In genomic region chr8:122134121-122134529, GRCm38 (mm10) we compare ENCODE assay signal across 14 mouse cellular contexts.
DNase-seq lines count a peak whose midpoint lies in the region; ATAC-seq and TF ChIP-seq lines count a peak whose summit lies in the region.
"Had no signal": no experiment of that assay in that cellular context is flagged by ENCODE, and none has a peak within 500 bp of the region (broad histone marks: within the 10 kb centered on the region; RNA-seq: fewer than 3 reads in every experiment).

No protein-coding gene starts in this region.

- H3K4me1 ChIP-seq in cerebellum, adult 2 months (ENCODE audit: control insufficient read depth, insufficient read depth, low read length), result peaks cover 13% of the 10 kb centered on the region
- peaks cover 31% of the 10 kb centered on the region for H3K4me1 ChIP-seq in heart, embryonic 10.5 days
- peaks cover 21% of the 10 kb centered on the region for H3K4me1 ChIP-seq in heart, embryonic 12.5 days (replicated peaks)
- H3K4me1 ChIP-seq in heart, embryonic 11.5 days (ENCODE audit: control insufficient read depth, insufficient read depth, low read length), result 0 out of 2 replicates have a peak, but pooled peaks cover 6% of the 10 kb centered on the region
- H3K4me1 ChIP-seq: forebrain, embryonic 15.5 days had no signal

- TF ChIP-seq POLR2A in cerebellum, adult 2 months (IDR thresholded peaks at IDR 0.05; ENCODE audit: borderline replicate concordance, insufficient read depth, low read length), result no peak

- H3K4me2 ChIP-seq in heart, embryonic 12.5 days, result no peak overlapping the region
- no peak overlapping the region for H3K4me2 ChIP-seq in heart, embryonic 11.5 days
- H3K4me2 ChIP-seq: forebrain, embryonic 15.5 days; hindbrain, embryonic 15.5 days; liver, embryonic 11.5 days had no signal

- H3K9ac ChIP-seq in heart, embryonic 12.5 days, result no peak overlapping the region
- H3K9ac ChIP-seq in heart, embryonic 11.5 days (ENCODE audit: low read depth, low read length), result 0 out of 2 replicates have a peak overlapping the region, but pooled peaks have one; percentile 4
- H3K9ac ChIP-seq: forebrain, embryonic 15.5 days; hindbrain, embryonic 15.5 days had no signal

- H3K27ac ChIP-seq in cerebellum, adult 2 months (ENCODE audit: insufficient read depth, low read length), result no peak overlapping the region
- H3K27ac ChIP-seq in heart, embryonic 10.5 days, result peak overlapping the region; percentile 47
- no peak overlapping the region for H3K27ac ChIP-seq in heart, embryonic 12.5 days (ENCODE audit: poor library complexity, severe bottlenecking)
- no peak overlapping the region for H3K27ac ChIP-seq in heart, embryonic 11.5 days (ENCODE audit: low read depth, low read length)
- H3K27ac ChIP-seq: forebrain, embryonic 15.5 days; hindbrain, embryonic 15.5 days; midbrain, embryonic 10.5 days; stomach, postnatal 0 days had no signal

- no peak for ATAC-seq in heart, embryonic 12.5 days (ENCODE audit: insufficient number of reproducible peaks, low FRiP score)
- ATAC-seq in heart, embryonic 11.5 days (replicated peaks; ENCODE audit: insufficient number of reproducible peaks, low FRiP score, low TSS enrichment), result no peak
- ATAC-seq in inflammation-experienced regulatory T-cells, adult 6 months, result no peak
- ATAC-seq: forebrain, embryonic 15.5 days had no signal

- H3K4me3 ChIP-seq in cerebellum, adult 2 months (replicated peaks; ENCODE audit: insufficient read depth, low read depth, low read length), result no peak overlapping the region
- H3K4me3 ChIP-seq in heart, embryonic 10.5 days, result no peak overlapping the region
- H3K4me3 ChIP-seq in heart, embryonic 12.5 days, result no peak overlapping the region
- no peak overlapping the region for H3K4me3 ChIP-seq in heart, embryonic 11.5 days (ENCODE audit: low read depth, low read length)
- H3K4me3 ChIP-seq: forebrain, embryonic 15.5 days; hindbrain, embryonic 15.5 days; midbrain, embryonic 10.5 days had no signal

- 50% methylated on average over 3 of the region's 3 CpGs for WGBS in cerebellum, adult 2 months
- WGBS in heart, embryonic 10.5 days, result 88% methylated on average over 3 of the region's 3 CpGs
- 80% methylated on average over 3 of the region's 3 CpGs for WGBS in heart, embryonic 12.5 days
- 74% methylated on average over 3 of the region's 3 CpGs for WGBS in heart, embryonic 11.5 days (ENCODE audit: insufficient replicate concordance)

- DNase-seq in cerebellum, adult 2 months, result peak; percentile 23 to 36
- no peak for DNase-seq in cerebellum, adult 8-10 months
- DNase-seq in heart, embryonic 10.5 days (ENCODE audit: low spot score), result no peak
- DNase-seq in NIH3T3 (ENCODE audit: low read depth), result peak; percentile 38
- DNase-seq in lung, postnatal 14 days, result no peak
- DNase-seq: spleen, adult 18-20 months had no signal

- no peaks in the 10 kb centered on the region for H3K27me3 ChIP-seq in cerebellum, adult 2 months (ENCODE audit: control insufficient read depth, insufficient read depth, low read length)
- peaks cover 22% of the 10 kb centered on the region for H3K27me3 ChIP-seq in heart, embryonic 10.5 days (ENCODE audit: insufficient read depth, poor library complexity, severe bottlenecking)
- peaks cover 10% of the 10 kb centered on the region; the same call in 1 of the 2 replicates for H3K27me3 ChIP-seq in heart, embryonic 12.5 days (replicated peaks)
- no peaks in the 10 kb centered on the region for H3K27me3 ChIP-seq in heart, embryonic 11.5 days (ENCODE audit: control insufficient read depth, insufficient read depth, low read length)
- H3K27me3 ChIP-seq: forebrain, embryonic 15.5 days; hindbrain, embryonic 15.5 days had no signal

- no peak for TF ChIP-seq CTCF in cerebellum, adult 2 months (IDR thresholded peaks at IDR 0.05; ENCODE audit: borderline replicate concordance, insufficient read depth, low read depth, low read length)

- H3K36me3 ChIP-seq in heart, embryonic 10.5 days, result no peaks in the 10 kb centered on the region
- H3K36me3 ChIP-seq in heart, embryonic 12.5 days, result no peaks in the 10 kb centered on the region
- no peaks in the 10 kb centered on the region for H3K36me3 ChIP-seq in heart, embryonic 11.5 days (ENCODE audit: control insufficient read depth, insufficient read depth, low read length)
- H3K36me3 ChIP-seq: forebrain, embryonic 15.5 days; hindbrain, embryonic 15.5 days; midbrain, embryonic 10.5 days had no signal

- no peaks in the 10 kb centered on the region for H3K9me3 ChIP-seq in heart, embryonic 10.5 days
- no peaks in the 10 kb centered on the region for H3K9me3 ChIP-seq in heart, embryonic 12.5 days (replicated peaks)
- no peaks in the 10 kb centered on the region for H3K9me3 ChIP-seq in heart, embryonic 11.5 days (replicated peaks; ENCODE audit: control insufficient read depth, low read length)
- H3K9me3 ChIP-seq: forebrain, embryonic 15.5 days; hindbrain, embryonic 15.5 days; midbrain, embryonic 10.5 days had no signal

Comparison
In these comparisons a context has a peak if more than half of its experiments do, and no peak if none do; other contexts are left out.
1. DNase-seq: peak in cerebellum, adult 2 months (2 of 2) and NIH3T3 (single experiment); none in cerebellum, adult 8-10 months (single experiment), heart, embryonic 10.5 days (single experiment) and lung, postnatal 14 days (single experiment).